Mouse (Mus musculus) heart, adult 2 months (tissue): ENCODE data around the gene Kcnc3. TPM values are rescaled to one million over a fixed set of nuclear protein-coding genes. Genes with fewer than 3 reads are reported as not detected.

Experiments
- DNase-seq, 2 experiments: peaks; one replicate each; pipeline ENCODE4 v3.0.0; 2021
- H3K27ac ChIP-seq: fragments of 200-600 bp; 2 replicates; pipeline ENCODE4 v1.8.1; 2022
- H3K27me3 ChIP-seq: fragments of 200-500 bp; 2 replicates; pipeline ENCODE4 v1.6.1; 2012; ENCODE audit warnings: mild to moderate bottlenecking, low read length, inconsistent platforms, mixed read lengths; ENCODE audit not compliant: control insufficient read depth, insufficient read depth
- H3K36me3 ChIP-seq: fragments of 200-500 bp; 2 replicates; pipeline ENCODE4 v1.6.1; 2012; ENCODE audit warnings: low read length, inconsistent platforms; ENCODE audit not compliant: control insufficient read depth, insufficient read depth
- H3K4me1 ChIP-seq: fragments of 200-500 bp; 2 replicates; pipeline ENCODE4 v1.6.1; 2011; ENCODE audit warnings: low read length; ENCODE audit not compliant: control insufficient read depth, insufficient read depth
- H3K4me3 ChIP-seq: fragments of 200-600 bp; 2 replicates; pipeline ENCODE4 v1.8.1; 2022
- H3K79me2 ChIP-seq: fragments of 200-500 bp; replicated peaks from 2 replicates; pipeline ENCODE4 v1.6.1; 2012; ENCODE audit warnings: mild to moderate bottlenecking, inconsistent platforms, low read length, moderate library complexity, mixed read lengths; ENCODE audit not compliant: control insufficient read depth, insufficient read depth
- H3K9ac ChIP-seq: fragments of 200-500 bp; 2 replicates; pipeline ENCODE4 v1.6.1; 2012; ENCODE audit warnings: low read depth, mild to moderate bottlenecking, control low read depth, inconsistent platforms, low read length, mixed read lengths
- CTCF ChIP-seq: fragments of 200-600 bp; IDR thresholded peaks from 2 replicates; pipeline ENCODE4 v1.8.1; 2022; ENCODE audit warnings: antibody characterized with exemption, mild to moderate bottlenecking, moderate library complexity
- EP300 ChIP-seq: fragments of 200-500 bp; IDR thresholded peaks from 2 replicates; pipeline ENCODE4 v1.6.1; 2011; ENCODE audit warnings: low read depth, low read length, control low read depth; ENCODE audit not compliant: insufficient read depth
- POLR2A ChIP-seq: fragments of 200-500 bp; IDR thresholded peaks from 2 replicates; pipeline ENCODE4 v1.6.1; 2011; ENCODE audit warnings: mild to moderate bottlenecking, low read depth, low read length, control low read depth; ENCODE audit not compliant: insufficient read depth
- WGBS: fragments of 180-500 bp; shearing (Covaris S2); methylation state at CpG from one replicate; pipeline ENCODE4 v1.1.7; 2018; 5-methylcytosine and 5-hydroxymethylcytosine counted together
- intact Hi-C: fragments of 180-260 bp; cut with DNase I; formaldehyde crosslinking; loops from one replicate; pipeline ENCODE4 v1.15.1; 2025
- polyA plus RNA-seq: library from polyadenylated mRNA; depleted of rRNA; stranded (reverse); fragments of >200 nt; gene quantifications from 2 replicates; pipeline ENCODE4 v1.2.3, GENCODE M21; 2012
- total RNA-seq, 2 experiments: library from RNA; stranded (reverse); gene quantifications; 2 replicates each; pipeline ENCODE4 v1.2.3; 2021

Gene Kcnc3
- total and polyA plus RNA-seq, 3 experiments, result 2.2 to 3.0 (median 2.9) TPM

DNA sequence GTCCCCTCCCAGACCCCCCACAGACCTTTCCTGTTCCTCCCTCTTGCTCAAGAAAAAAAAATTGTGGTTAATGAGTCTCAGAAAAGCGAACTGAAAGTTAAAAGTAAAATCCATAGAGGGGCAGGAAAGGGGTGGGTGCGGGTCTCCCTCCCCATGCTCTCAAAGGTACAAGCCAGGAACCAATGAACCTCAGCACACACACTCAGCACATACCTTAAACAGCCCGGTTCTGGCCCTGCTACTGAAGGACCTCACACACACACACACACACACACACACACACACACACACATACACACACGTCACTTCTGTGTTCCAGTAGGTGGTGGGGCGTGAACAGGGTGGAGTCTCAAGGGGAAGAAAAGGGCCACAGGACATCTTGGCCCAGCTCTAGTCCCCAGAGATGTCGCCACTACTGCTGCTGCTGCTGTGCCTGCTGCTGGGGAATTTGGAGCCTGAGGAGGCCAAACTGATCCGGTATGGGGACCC lies 18.2 kb upstream of the Kcnc3 start, which contains the start of gene Napsa:
Napsa (plus strand) TSS at position 168 of the 489 bp plus-strand sequence.
- WGBS, result 41% methylated on average over 7 of the region's 7 CpGs
- no peaks in the 10 kb centered on the region for H3K27me3 ChIP-seq
- no peak for TF ChIP-seq EP300
- no peak for TF ChIP-seq CTCF
- TF ChIP-seq POLR2A, result no peak
- intact Hi-C loops, result no loop called here
- peak in 1 of 2 experiments; percentile 45 for DNase-seq
- H3K36me3 ChIP-seq, result no peaks in the 10 kb centered on the region
- no peak within 1 kb of the TSS for H3K27ac ChIP-seq
- H3K79me2 ChIP-seq, result no peaks in the 10 kb centered on the region
- H3K4me3 ChIP-seq, result no peak within 1 kb of the TSS
- H3K9ac ChIP-seq, result no peak within 1 kb of the TSS
- no peaks in the 10 kb centered on the region for H3K4me1 ChIP-seq

DNA sequence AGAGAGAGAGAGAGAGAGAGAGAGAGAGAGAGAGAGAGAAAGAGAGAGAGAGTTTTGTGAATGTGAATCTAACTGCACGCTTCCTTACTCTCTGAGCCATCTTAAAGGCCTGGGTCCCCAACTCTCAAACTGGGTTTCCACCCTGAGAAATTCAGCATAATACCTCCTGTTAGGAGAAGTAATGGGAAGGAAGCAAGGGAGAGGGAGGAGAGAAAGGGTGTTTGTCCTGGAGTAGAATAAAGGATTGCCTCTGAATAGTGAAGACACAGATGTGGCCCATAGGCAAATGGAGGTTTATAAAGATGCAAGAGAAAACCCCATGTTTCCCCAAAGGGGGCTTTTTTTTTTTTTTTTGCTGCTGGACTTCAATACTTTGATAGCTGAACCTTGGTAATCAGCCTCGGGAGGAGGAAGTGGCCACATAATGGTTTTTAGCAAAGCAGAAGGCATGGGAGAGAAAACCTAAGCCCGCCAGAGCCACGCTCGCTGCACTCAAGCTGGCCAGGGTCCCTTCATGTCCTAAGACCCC lies 17.4 kb upstream of the Kcnc3 start:
- DNase-seq, result no peak

DNA sequence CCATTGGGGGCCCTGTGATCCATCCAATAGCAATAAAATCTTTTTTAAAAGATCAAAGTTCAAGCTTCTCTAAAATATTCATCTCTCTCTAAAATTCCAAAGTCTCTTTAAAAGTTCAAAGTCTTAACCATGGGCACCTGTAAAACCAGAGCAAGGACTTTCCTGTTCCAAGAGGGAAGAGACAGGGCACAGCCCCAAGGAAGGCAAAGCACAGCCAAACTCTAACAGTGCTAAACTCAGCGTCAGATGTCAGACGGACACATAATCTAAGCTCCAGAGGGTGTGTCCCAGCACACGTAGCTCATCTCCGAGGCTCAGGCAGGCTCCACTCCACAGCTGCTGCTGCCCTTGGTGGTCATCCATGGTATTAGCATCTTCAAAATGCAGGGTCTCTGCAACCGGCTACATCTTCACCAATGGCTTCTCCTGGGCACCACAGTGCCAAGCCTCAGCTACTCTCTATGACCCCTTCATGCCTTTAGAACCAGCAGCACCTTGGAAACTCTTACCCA lies 14.1 kb upstream of the Kcnc3 start:
- no peaks in the 10 kb centered on the region for H3K79me2 ChIP-seq
- H3K27ac ChIP-seq, result no peak overlapping the region
- H3K4me3 ChIP-seq, result no peak overlapping the region
- DNase-seq, result no peak
- no peak overlapping the region for H3K9ac ChIP-seq
- H3K36me3 ChIP-seq, result no peaks in the 10 kb centered on the region
- 46% methylated on average over 5 of the region's 5 CpGs for WGBS
- no peaks in the 10 kb centered on the region for H3K4me1 ChIP-seq
- no peaks in the 10 kb centered on the region; the same call in 1 of the 2 replicates for H3K27me3 ChIP-seq
- intact Hi-C loops, result no loop called here
- no peak for TF ChIP-seq CTCF
- no peak for TF ChIP-seq EP300
- no peak for TF ChIP-seq POLR2A

More for the DNA sequence above, 17.4 kb upstream of the Kcnc3 start:
- Histone ChIP-seq H3K27ac (no peak overlapping the region), H3K4me1 (no peaks in the 10 kb centered on the region), H3K27me3 (no peaks in the 10 kb centered on the region), H3K79me2 (no peaks in the 10 kb centered on the region), H3K36me3 (no peaks in the 10 kb centered on the region), H3K9ac (no peak overlapping the region), H3K4me3 (no peak overlapping the region)
- no peak for TF ChIP-seq CTCF
- TF ChIP-seq POLR2A, result no peak
- TF ChIP-seq EP300, result no peak
- WGBS, result 68% methylated on average over 5 of the region's 5 CpGs
- intact Hi-C loops, result no loop called here

DNA sequence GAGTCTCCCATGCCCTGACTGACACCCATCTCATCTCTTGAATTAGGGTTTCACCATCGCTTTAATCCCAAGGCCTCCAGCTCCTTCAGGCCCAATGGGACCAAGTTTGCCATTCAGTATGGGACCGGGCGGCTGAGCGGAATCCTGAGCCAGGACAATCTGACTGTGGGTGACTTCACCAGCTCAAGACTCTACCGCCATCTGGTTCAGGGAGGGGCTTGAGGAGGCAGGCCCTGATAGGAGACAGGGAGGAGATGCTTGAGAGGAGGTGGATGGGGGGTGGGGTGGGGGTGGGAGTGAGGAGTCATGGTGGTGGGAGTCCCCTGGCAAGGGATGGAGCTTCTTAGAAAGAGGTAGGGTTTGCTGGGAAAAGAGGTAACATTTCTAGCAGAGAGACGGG lies 8.8 kb upstream of the Kcnc3 start:
- no peak for DNase-seq
- no peak overlapping the region for H3K27ac ChIP-seq
- H3K79me2 ChIP-seq, result no peaks in the 10 kb centered on the region
- WGBS, result 60% methylated on average over 6 of the region's 6 CpGs
- intact Hi-C loops, result no loop called here
- no peak for TF ChIP-seq EP300
- no peak for TF ChIP-seq CTCF
- TF ChIP-seq POLR2A, result no peak
- H3K27me3 ChIP-seq, result no peaks in the 10 kb centered on the region; the same call in 1 of the 2 replicates
- H3K4me3 ChIP-seq, result no peak overlapping the region
- no peaks in the 10 kb centered on the region for H3K4me1 ChIP-seq
- H3K36me3 ChIP-seq, result no peaks in the 10 kb centered on the region
- H3K9ac ChIP-seq, result no peak overlapping the region

DNA sequence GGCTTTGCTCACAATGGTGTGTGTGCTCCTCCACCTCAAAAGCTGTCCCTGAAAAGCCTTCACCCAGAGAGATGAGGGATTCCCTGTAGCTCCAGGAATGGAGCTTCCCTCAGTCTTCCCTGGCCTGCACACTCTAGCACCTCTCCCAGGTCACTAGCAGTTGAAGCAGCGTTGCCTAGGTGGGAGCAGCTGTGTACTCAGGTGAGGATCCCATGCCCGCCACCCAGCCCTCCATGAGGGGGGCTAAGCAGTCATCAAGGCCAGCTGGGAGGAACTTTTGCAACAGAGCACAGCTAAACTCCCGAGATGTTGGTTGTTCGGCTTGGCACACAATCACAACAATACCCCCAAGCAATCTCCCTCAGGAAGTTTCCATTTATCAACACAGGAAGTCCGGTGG lies 7.8 kb upstream of the Kcnc3 start:
- Histone ChIP-seq H3K79me2 (no peaks in the 10 kb centered on the region), H3K4me3 (no peak overlapping the region), H3K36me3 (no peaks in the 10 kb centered on the region), H3K9ac (no peak overlapping the region), H3K27me3 (peaks cover 6% of the 10 kb centered on the region; the same call in 1 of the 2 replicates), H3K27ac (no peak overlapping the region), H3K4me1 (no peaks in the 10 kb centered on the region)
- 44% methylated on average over 5 of the region's 5 CpGs for WGBS
- intact Hi-C loops, result no loop called here
- no peak for DNase-seq
- TF ChIP-seq EP300 (no peak), POLR2A (no peak), CTCF (no peak)

DNA sequence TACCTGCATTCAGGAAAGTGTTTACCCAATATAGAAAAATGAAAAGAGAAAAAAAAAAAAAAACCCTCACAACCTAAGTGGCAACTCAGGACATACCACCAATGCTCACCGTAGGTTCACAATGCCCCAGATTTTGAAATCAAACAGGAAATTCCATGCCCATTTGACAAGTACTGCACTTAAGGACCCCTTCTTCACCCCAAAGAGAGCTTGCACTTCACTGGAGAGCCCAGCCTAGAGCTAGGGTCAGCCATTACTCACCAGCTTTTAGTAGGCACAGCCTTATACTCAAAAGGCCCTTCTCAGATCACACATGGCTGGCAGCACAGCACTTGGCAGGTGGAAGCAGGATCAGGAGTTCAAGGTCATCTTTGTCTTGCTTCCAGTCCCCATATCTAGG lies 7.3 kb upstream of the Kcnc3 start:
- no peak overlapping the region for H3K4me3 ChIP-seq
- peaks cover 6% of the 10 kb centered on the region; the same call in 1 of the 2 replicates for H3K27me3 ChIP-seq
- intact Hi-C loops, result no loop called here
- no peak overlapping the region for H3K27ac ChIP-seq
- H3K4me1 ChIP-seq, result no peaks in the 10 kb centered on the region
- TF ChIP-seq POLR2A (no peak), CTCF (no peak), EP300 (no peak)
- DNase-seq, result no peak
- H3K9ac ChIP-seq, result no peak overlapping the region
- H3K79me2 ChIP-seq, result no peaks in the 10 kb centered on the region
- H3K36me3 ChIP-seq, result no peaks in the 10 kb centered on the region
- 42% methylated on average over 1 of the region's 1 CpGs for WGBS
